Mouse (Mus musculus) ES-E14 (cell line): ENCODE data around the gene H3f3b. TPM values are rescaled to one million over a fixed set of nuclear protein-coding genes. Genes with fewer than 3 reads are reported as not detected.

Experiments
- DNase-seq: peaks from one replicate; pipeline ENCODE4 v3.0.0-alpha.2; 2013; ENCODE audit warnings: low read depth, low spot score
- H3K27ac ChIP-seq: 2 replicates; pipeline ENCODE4 v1.5.1; 2012; ENCODE audit warnings: low read depth, mild to moderate bottlenecking, low read length, moderate library complexity, mixed read lengths; ENCODE audit not compliant: poor library complexity, insufficient read depth, severe bottlenecking
- H3K36me3 ChIP-seq: 2 replicates; pipeline ENCODE4 v1.6.1; 2012; ENCODE audit warnings: mild to moderate bottlenecking, low read length, moderate library complexity, mixed read lengths; ENCODE audit not compliant: control insufficient read depth, poor library complexity, insufficient read depth, severe bottlenecking
- H3K4me1 ChIP-seq, 2 experiments: fragments of 150-350 bp in 1 of 2; sonication (generic) in 1 of 2; 2 replicates each; pipeline ENCODE4 v1.6.1; 2012; ENCODE audit warnings: low read length in 2 of 2, mild to moderate bottlenecking in 1 of 2, mixed read lengths in 1 of 2; ENCODE audit not compliant: control insufficient read depth in 2 of 2, insufficient read depth in 2 of 2, poor library complexity in 1 of 2
- H3K4me3 ChIP-seq, 2 experiments: fragments of 150-350 bp in 1 of 2; sonication (generic) in 1 of 2; 2 replicates each; pipeline ENCODE4 v1.5.1; 2012; ENCODE audit warnings: low read length in 2 of 2, low read depth in 1 of 2, mild to moderate bottlenecking in 1 of 2, mixed read lengths in 1 of 2; ENCODE audit not compliant: insufficient read depth in 1 of 2, poor library complexity in 1 of 2, severe bottlenecking in 1 of 2
- H3K9ac ChIP-seq: 2 replicates; pipeline ENCODE4 v1.6.1; 2012; ENCODE audit warnings: low read depth, mild to moderate bottlenecking, low read length, mixed read lengths; ENCODE audit not compliant: poor library complexity, insufficient read depth, severe bottlenecking
- H3K9me3 ChIP-seq: fragments of 150-350 bp; sonication (generic); 2 replicates; pipeline ENCODE4 v1.6.1; 2012; ENCODE audit warnings: low read depth, mild to moderate bottlenecking, low read length; ENCODE audit not compliant: control insufficient read depth, insufficient read depth
- CHD2 ChIP-seq: IDR thresholded peaks from 2 replicates; pipeline ENCODE4 v1.6.1; 2014; ENCODE audit warnings: mild to moderate bottlenecking, low read depth, low read length, inconsistent platforms
- HCFC1 ChIP-seq: IDR thresholded peaks from 2 replicates; pipeline ENCODE4 v1.6.1; 2012; ENCODE audit warnings: low read length, inconsistent platforms, borderline replicate concordance; ENCODE audit not compliant: insufficient read depth
- MAFK ChIP-seq: IDR thresholded peaks from 2 replicates; pipeline ENCODE4 v1.6.1; 2014; ENCODE audit warnings: mild to moderate bottlenecking, low read depth, low read length, inconsistent platforms; ENCODE audit not compliant: insufficient read depth
- ZC3H11A ChIP-seq: IDR thresholded peaks from 2 replicates; pipeline ENCODE4 v1.6.1; 2012; ENCODE audit warnings: low read depth, mild to moderate bottlenecking, inconsistent platforms, low read length, borderline replicate concordance
- ZNF384 ChIP-seq: IDR thresholded peaks from 2 replicates; pipeline ENCODE4 v1.6.1; 2012; ENCODE audit warnings: low read depth, low read length, inconsistent platforms
- in situ Hi-C, 2 experiments: fragments of 600-800 bp; cut with MboI; formaldehyde crosslinking; loops; one replicate each; pipeline ENCODE4 v1.15.1; 2025; ENCODE audit warnings: low sequenced_read_pairs in 2 of 2, inconsistent platforms in 1 of 2; ENCODE audit not compliant: unreplicated experiment in 2 of 2
- total RNA-seq: library from RNA; depleted of rRNA; stranded (reverse); fragments of 300-350 nt; gene quantifications from 2 replicates; pipeline ENCODE4 v1.2.3, GENCODE M21; 2012

Gene H3f3b
- total RNA-seq, 1 experiment = 729 TPM

DNA sequence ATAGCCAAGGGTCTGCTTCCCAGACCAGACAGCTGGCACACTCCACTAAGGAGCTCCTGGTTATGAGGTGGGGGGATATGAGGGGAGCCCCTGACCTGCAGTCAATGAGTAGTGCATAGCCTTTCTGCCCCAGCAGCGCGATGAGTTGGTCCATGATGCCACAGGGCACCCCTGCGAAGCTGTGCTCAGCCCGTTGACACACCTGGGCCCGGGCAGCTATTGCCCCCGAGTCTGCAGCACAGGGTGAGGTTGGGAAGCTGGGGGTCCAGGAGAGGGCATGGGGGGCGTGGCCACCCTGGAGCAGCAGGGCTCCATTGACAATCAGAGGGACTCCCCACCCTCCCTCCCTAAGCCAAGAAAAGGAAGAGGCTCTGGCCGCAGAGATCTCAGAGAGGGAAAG, 17.6 kb downstream of the H3f3b start:
- in situ Hi-C loops = no loop called here
- no peak overlapping the region for H3K4me3 ChIP-seq
- no peak for TF ChIP-seq CHD2
- TF ChIP-seq ZC3H11A = no peak
- no peak for TF ChIP-seq HCFC1
- no peak for TF ChIP-seq ZNF384
- TF ChIP-seq MAFK = no peak
- DNase-seq = no peak
- peaks cover 35% of the 10 kb centered on the region for H3K36me3 ChIP-seq
- peaks cover 5 to 30% of the 10 kb centered on the region in 2 experiments; a peak in 3 of 4 replicates for H3K4me1 ChIP-seq
- H3K9me3 ChIP-seq = no peaks in the 10 kb centered on the region
- H3K27ac ChIP-seq = no peak overlapping the region
- no peak overlapping the region for H3K9ac ChIP-seq

DNA sequence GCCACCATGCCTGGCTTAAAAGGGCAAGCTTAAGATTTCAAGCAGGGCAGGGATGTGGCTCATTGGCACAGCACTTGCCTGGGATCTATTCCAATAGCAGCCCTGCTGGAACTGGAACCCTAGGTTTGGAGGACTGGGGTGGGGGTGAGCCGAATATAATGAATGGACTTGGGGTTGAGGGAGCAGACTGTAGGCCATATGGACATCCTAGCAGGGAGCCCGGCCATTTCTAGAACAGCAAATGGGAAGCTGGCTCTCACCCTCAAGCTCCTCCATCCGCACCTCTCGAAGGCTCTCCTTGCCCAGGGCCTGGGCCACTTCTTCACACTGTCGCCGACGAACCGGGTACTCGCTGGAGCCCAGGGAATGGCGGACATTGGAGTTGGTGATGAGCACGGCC, 18.1 kb downstream of the H3f3b start:
- TF ChIP-seq ZC3H11A (no peak), MAFK (no peak), CHD2 (no peak), HCFC1 (no peak), ZNF384 (no peak)
- Histone ChIP-seq H3K9ac (no peak overlapping the region), H3K4me3 (no peak overlapping the region), H3K36me3 (peaks cover 35% of the 10 kb centered on the region), H3K27ac (no peak overlapping the region), H3K9me3 (no peaks in the 10 kb centered on the region), H3K4me1 (peaks cover 5 to 30% of the 10 kb centered on the region in 2 experiments; a peak in 3 of 4 replicates)
- DNase-seq = no peak
- in situ Hi-C loops = no loop called here

DNA sequence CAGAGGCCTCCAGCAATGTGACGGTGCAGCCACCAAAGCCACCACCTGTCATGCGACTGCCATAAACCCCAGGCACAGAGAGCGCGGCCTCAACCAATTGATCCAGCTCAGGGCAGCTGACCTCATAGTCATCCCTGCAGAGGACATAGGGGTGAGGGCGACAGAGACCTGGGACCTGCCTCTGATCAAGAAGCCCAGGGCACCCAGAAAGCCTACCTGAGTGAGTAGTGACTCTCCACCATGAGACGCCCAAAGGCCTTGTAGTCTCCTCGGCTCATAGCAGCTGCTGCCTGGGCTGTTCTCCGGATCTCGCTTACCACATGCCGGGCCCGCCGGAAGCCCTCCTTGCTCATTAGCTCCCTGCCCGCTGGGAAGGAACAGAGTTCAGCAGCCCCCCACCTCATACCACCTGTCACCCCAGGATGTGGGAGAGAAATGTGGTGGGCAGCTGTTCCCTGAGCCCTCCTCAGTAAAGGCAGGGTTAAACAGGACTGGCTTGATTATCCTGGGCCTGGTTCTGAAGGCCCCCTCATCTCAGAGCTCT, 18.9 kb downstream of the H3f3b start:
- no peak overlapping the region for H3K4me3 ChIP-seq
- no peak for DNase-seq
- H3K9ac ChIP-seq = no peak overlapping the region
- TF ChIP-seq MAFK (no peak), HCFC1 (no peak), ZC3H11A (no peak), CHD2 (no peak), ZNF384 (no peak)
- H3K36me3 ChIP-seq = peaks cover 35% of the 10 kb centered on the region
- H3K4me1 ChIP-seq = peaks cover 5 to 32% of the 10 kb centered on the region in 2 experiments; a peak in 3 of 4 replicates
- H3K9me3 ChIP-seq = no peaks in the 10 kb centered on the region
- H3K27ac ChIP-seq = no peak overlapping the region
- in situ Hi-C loops = no loop called here

DNA sequence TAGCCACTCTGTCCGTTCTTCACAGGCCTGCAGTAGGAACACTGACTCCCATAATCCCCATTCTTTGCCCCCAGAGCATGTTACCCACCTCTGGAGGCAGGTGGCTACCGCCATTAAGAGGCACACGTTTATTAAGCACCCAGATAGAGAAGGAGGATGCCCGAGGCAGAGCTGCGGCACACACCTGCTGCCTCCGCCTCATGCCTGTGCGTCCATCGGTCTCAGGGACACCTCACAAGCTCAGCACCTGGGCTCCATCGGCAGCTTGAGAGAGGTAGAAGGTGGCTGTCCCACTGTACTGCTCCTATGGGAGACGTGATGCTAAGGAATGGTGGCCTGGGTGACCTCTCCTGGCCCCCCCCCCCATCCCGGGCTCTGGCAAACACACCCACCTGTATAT, 19.4 kb downstream of the H3f3b start:
- Histone ChIP-seq H3K9me3 (no peaks in the 10 kb centered on the region), H3K27ac (no peak overlapping the region), H3K4me1 (peaks cover 5 to 32% of the 10 kb centered on the region in 2 experiments; a peak in 3 of 4 replicates), H3K9ac (no peak overlapping the region), H3K36me3 (peaks cover 35% of the 10 kb centered on the region), H3K4me3 (no peak overlapping the region)
- TF ChIP-seq MAFK (no peak), ZC3H11A (no peak), ZNF384 (no peak), CHD2 (no peak), HCFC1 (no peak)
- DNase-seq = no peak
- in situ Hi-C loops = no loop called here
